Comparison of ENCODE assay signal across 25 mouse cellular contexts in the genomic region with DNA sequence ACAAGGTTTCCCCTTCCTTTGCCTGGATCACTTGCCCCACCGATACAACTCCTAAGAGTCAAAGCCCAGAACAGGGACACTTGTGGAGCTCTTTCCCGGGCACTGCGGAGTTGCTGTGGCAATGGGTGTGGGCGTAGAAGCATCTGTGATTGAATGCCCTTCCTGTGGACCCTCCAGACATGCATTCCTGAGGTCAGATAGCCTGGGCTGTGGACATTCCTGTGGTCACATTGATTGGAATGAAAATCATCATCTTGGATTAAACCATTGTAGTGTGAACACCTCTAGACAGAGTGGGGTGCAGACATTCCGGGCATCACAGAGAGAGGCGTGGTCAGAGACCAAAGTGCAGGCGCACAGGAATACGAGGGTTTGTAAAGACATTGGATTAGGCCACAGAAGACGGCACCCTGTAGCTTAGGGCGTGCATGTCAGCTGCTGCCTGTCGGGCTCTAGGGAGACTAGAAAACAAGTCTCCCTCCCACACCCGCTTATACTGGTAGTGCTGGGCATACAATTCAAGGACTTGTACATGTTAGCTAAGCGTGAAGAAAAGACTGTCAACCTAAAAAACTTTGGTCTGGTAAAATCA. TPM values are rescaled to one million over a fixed set of nuclear protein-coding genes. Genes with fewer than 3 reads are reported as not detected.
A peak's percentile ranks its signal among the peaks of the same experiment; 100 is the strongest.
DNase-seq lines count a peak whose midpoint lies in the region; ATAC-seq and TF ChIP-seq lines count a peak whose summit lies in the region.
"Had no signal": no experiment of that assay in that cellular context is flagged by ENCODE, and none has a peak within 500 bp of the region (broad histone marks: within the 10 kb centered on the region; RNA-seq: fewer than 3 reads in every experiment).

No protein-coding gene starts in this region.

- peak; percentile 54 for ATAC-seq in lung, embryonic 16.5 days (ENCODE audit: low read depth)
- no peak for ATAC-seq in midbrain, embryonic 15.5 days (replicated peaks)
- ATAC-seq in forebrain, embryonic 13.5 days: no peak
- ATAC-seq: forebrain, embryonic 15.5 days had no signal

- WGBS in lung, embryonic 16.5 days: 72% methylated on average over 13 of the region's 13 CpGs
- WGBS in lung, adult 2 months: 73% methylated on average over 13 of the region's 13 CpGs
- WGBS in midbrain, embryonic 15.5 days: 65% methylated on average over 13 of the region's 13 CpGs
- WGBS in forebrain, embryonic 13.5 days: 82% methylated on average over 13 of the region's 13 CpGs

- no peaks in the 10 kb centered on the region for H3K27me3 ChIP-seq in lung, embryonic 16.5 days (ENCODE audit: control insufficient read depth, insufficient read depth, low read depth, low read length)
- no peaks in the 10 kb centered on the region for H3K27me3 ChIP-seq in ES-Bruce4 (ENCODE audit: control insufficient read depth, insufficient read depth, low read length, poor library complexity, severe bottlenecking)
- no peaks in the 10 kb centered on the region for H3K27me3 ChIP-seq in myocyte (ENCODE audit: control insufficient read depth, insufficient read depth, insufficient read length)
- H3K27me3 ChIP-seq in midbrain, embryonic 15.5 days (replicated peaks): no peaks in the 10 kb centered on the region
- no peaks in the 10 kb centered on the region for H3K27me3 ChIP-seq in forebrain, embryonic 13.5 days
- H3K27me3 ChIP-seq: forebrain, embryonic 15.5 days; heart, embryonic 15.5 days; hindbrain, embryonic 13.5 days; limb, embryonic 15.5 days; liver, embryonic 15.5 days; megakaryocyte, embryonic 14.5 days had no signal

- peak; percentile 70; the same call in 1 of the 2 replicates for TF ChIP-seq EP300 in ES-Bruce4 (IDR thresholded peaks at IDR 0.05; ENCODE audit: insufficient read depth, low read depth, low read length)

- H3K4me3 ChIP-seq in lung, embryonic 16.5 days (ENCODE audit: low read length): no peak overlapping the region
- no peak overlapping the region for H3K4me3 ChIP-seq in lung, adult 2 months (replicated peaks; ENCODE audit: extremely low read depth, low read depth, low read length)
- H3K4me3 ChIP-seq in ES-Bruce4 (ENCODE audit: low read depth, low read length) (no peak overlapping the region), myocyte (no peak overlapping the region)
- H3K4me3 ChIP-seq in midbrain, embryonic 15.5 days: no peak overlapping the region
- no peak overlapping the region for H3K4me3 ChIP-seq in forebrain, embryonic 13.5 days
- H3K4me3 ChIP-seq: forebrain, embryonic 15.5 days; heart, adult 2 months; heart, embryonic 15.5 days; hindbrain, embryonic 13.5 days; left cerebral cortex, adult 2 months; limb, embryonic 15.5 days; liver, embryonic 15.5 days; megakaryocyte, embryonic 14.5 days had no signal

- no peak overlapping the region for H3K27ac ChIP-seq in lung, embryonic 16.5 days (ENCODE audit: low read length)
- peak overlapping the region; percentile 67 for H3K27ac ChIP-seq in ES-Bruce4 (ENCODE audit: insufficient read depth, low read length)
- no peak overlapping the region for H3K27ac ChIP-seq in midbrain, embryonic 15.5 days
- no peak overlapping the region for H3K27ac ChIP-seq in forebrain, embryonic 13.5 days
- H3K27ac ChIP-seq: forebrain, embryonic 15.5 days; heart, adult 2 months; heart, embryonic 15.5 days; hindbrain, embryonic 13.5 days; kidney, postnatal 0 days; left cerebral cortex, adult 2 months; limb, embryonic 15.5 days; liver, embryonic 15.5 days had no signal

- no peaks in the 10 kb centered on the region for H3K9me3 ChIP-seq in lung, embryonic 16.5 days (ENCODE audit: control insufficient read depth, low read length)
- H3K9me3 ChIP-seq in ES-Bruce4 (replicated peaks; ENCODE audit: control insufficient read depth, insufficient read depth, low read length, poor library complexity, severe bottlenecking): no peaks in the 10 kb centered on the region
- H3K9me3 ChIP-seq in midbrain, embryonic 15.5 days: no peaks in the 10 kb centered on the region
- H3K9me3 ChIP-seq in forebrain, embryonic 13.5 days (replicated peaks): no peaks in the 10 kb centered on the region
- H3K9me3 ChIP-seq: forebrain, embryonic 15.5 days; heart, embryonic 15.5 days; hindbrain, embryonic 13.5 days; limb, embryonic 15.5 days; liver, embryonic 15.5 days; megakaryocyte, embryonic 14.5 days had no signal

- no peak overlapping the region for H3ac ChIP-seq in myocyte (ENCODE audit: control insufficient read depth, insufficient read length)

- no peak overlapping the region for H3K9ac ChIP-seq in lung, embryonic 16.5 days (ENCODE audit: low read length)
- no peak overlapping the region for H3K9ac ChIP-seq in ES-Bruce4 (ENCODE audit: low read depth, poor library complexity, severe bottlenecking)
- H3K9ac ChIP-seq in midbrain, embryonic 15.5 days: no peak overlapping the region
- H3K9ac ChIP-seq in forebrain, embryonic 13.5 days: no peak overlapping the region
- H3K9ac ChIP-seq: forebrain, embryonic 15.5 days; heart, embryonic 15.5 days; hindbrain, embryonic 13.5 days; limb, embryonic 15.5 days; liver, embryonic 15.5 days had no signal

- H3K4me2 ChIP-seq in lung, embryonic 16.5 days (ENCODE audit: low read depth, low read length): no peak overlapping the region
- H3K4me2 ChIP-seq in myocyte (ENCODE audit: low read depth): peak overlapping the region; percentile 39
- H3K4me2 ChIP-seq in midbrain, embryonic 15.5 days: no peak overlapping the region
- H3K4me2 ChIP-seq in forebrain, embryonic 13.5 days: no peak overlapping the region
- H3K4me2 ChIP-seq: forebrain, embryonic 15.5 days; heart, embryonic 15.5 days; hindbrain, embryonic 13.5 days; limb, embryonic 15.5 days; liver, embryonic 15.5 days had no signal

- TF ChIP-seq POLR2A in lung, adult 2 months (IDR thresholded peaks at IDR 0.05; ENCODE audit: borderline replicate concordance, extremely low read depth, low read depth, low read length): no peak
- no peak for TF ChIP-seq POLR2A in ES-Bruce4 (IDR thresholded peaks at IDR 0.05; ENCODE audit: insufficient read depth, low read length)
- TF ChIP-seq POLR2A in myocyte (IDR thresholded peaks at IDR 0.05; ENCODE audit: insufficient read length, low read depth): no peak

- H3K4me1 ChIP-seq in lung, embryonic 16.5 days (replicated peaks; ENCODE audit: control insufficient read depth, insufficient read depth, low read length): no peaks in the 10 kb centered on the region
- no peaks in the 10 kb centered on the region for H3K4me1 ChIP-seq in lung, adult 2 months (ENCODE audit: control insufficient read depth, insufficient read depth, low read length)
- no peaks in the 10 kb centered on the region for H3K4me1 ChIP-seq in ES-Bruce4 (ENCODE audit: control insufficient read depth, insufficient read depth, low read length)
- no peaks in the 10 kb centered on the region for H3K4me1 ChIP-seq in midbrain, embryonic 15.5 days
- no peaks in the 10 kb centered on the region for H3K4me1 ChIP-seq in forebrain, embryonic 13.5 days
- H3K4me1 ChIP-seq: forebrain, embryonic 15.5 days; heart, embryonic 15.5 days; hindbrain, embryonic 13.5 days; limb, embryonic 15.5 days; megakaryocyte, embryonic 14.5 days had no signal

- no peaks in the 10 kb centered on the region for H3K79me2 ChIP-seq in myocyte (ENCODE audit: control insufficient read depth, insufficient read depth)

- H3K36me3 ChIP-seq in lung, embryonic 16.5 days (ENCODE audit: control insufficient read depth, insufficient read depth, low read length): no peaks in the 10 kb centered on the region
- H3K36me3 ChIP-seq in ES-Bruce4 (ENCODE audit: control insufficient read depth, insufficient read depth, low read length, poor library complexity, severe bottlenecking) (no peaks in the 10 kb centered on the region), myocyte (ENCODE audit: control insufficient read depth, insufficient read depth) (no peaks in the 10 kb centered on the region)
- no peaks in the 10 kb centered on the region for H3K36me3 ChIP-seq in midbrain, embryonic 15.5 days (replicated peaks)
- H3K36me3 ChIP-seq in forebrain, embryonic 13.5 days (ENCODE audit: poor library complexity, severe bottlenecking): peaks cover 9% of the 10 kb centered on the region
- H3K36me3 ChIP-seq: forebrain, embryonic 15.5 days; heart, embryonic 15.5 days had no signal

- DNase-seq in lung, adult 2 months: no peak
- DNase-seq in R1 (ENCODE audit: low read depth, low spot score): peak; percentile 98
- DNase-seq in frontal cortex, postnatal 10 days (ENCODE audit: low spot score in 2 of 2): no peak
- DNase-seq: adrenal gland, adult 2 months; cerebellum, adult 11 months; cerebellum, adult 9-11 months; gastrocnemius, postnatal 14 days; heart, adult 2 months; heart, postnatal 36 days; kidney, adult 2 months; left cerebral cortex, postnatal 4 days; midbrain, embryonic 14.5 days had no signal

- TF ChIP-seq CTCF in lung, adult 2 months (IDR thresholded peaks at IDR 0.05; ENCODE audit: insufficient read depth, low read length): no peak
- no peak for TF ChIP-seq CTCF in ES-Bruce4 (IDR thresholded peaks at IDR 0.05; ENCODE audit: low read depth, low read length)

RNA-seq across cellular contexts. Expression of a gene that starts 13.3 kb away (rescaled TPM):
- polyA plus RNA-seq in lung, embryonic 16.5 days (2015; fragmentation: Nextera tagmentation; extraction: Ambion mirVana): 48.9 and 53.2 TPM in 2 replicates
- 26.3 and 33.1 TPM in 2 replicates for polyA plus RNA-seq in lung, adult 2 months (2012; rRNA removed)
- polyA plus RNA-seq in ES-Bruce4 (2011; ENCODE audit: insufficient read depth, insufficient read length, low read depth, missing spikeins) (20.1 and 24.7 TPM in 2 replicates), myocyte (2012; fragmentation: generic; extraction: Trizol) (32.6 TPM)
- polyA plus RNA-seq in midbrain, embryonic 15.5 days (2015; fragmentation: Nextera tagmentation; extraction: Ambion mirVana): 51.3 and 51.7 TPM in 2 replicates
- polyA plus RNA-seq in forebrain, embryonic 13.5 days (2015; fragmentation: Nextera tagmentation; extraction: Ambion mirVana): 51.3 and 51.7 TPM in 2 replicates

RNA-seq across cellular contexts. Expression of a gene that starts 32.0 kb away (rescaled TPM):
- polyA plus RNA-seq in lung, embryonic 16.5 days (2015; fragmentation: Nextera tagmentation; extraction: Ambion mirVana): 101 and 104 TPM in 2 replicates
- 67.1 and 103 TPM in 2 replicates for polyA plus RNA-seq in lung, adult 2 months (2012; rRNA removed)
- polyA plus RNA-seq in ES-Bruce4 (2011; ENCODE audit: insufficient read depth, insufficient read length, low read depth, missing spikeins): 0.63 and 1.7 TPM in 2 replicates
- polyA plus RNA-seq in myocyte (2012; fragmentation: generic; extraction: Trizol): not detected
- 47.5 and 48.4 TPM in 2 replicates for polyA plus RNA-seq in midbrain, embryonic 15.5 days (2015; fragmentation: Nextera tagmentation; extraction: Ambion mirVana)
- 14.1 and 14.9 TPM in 2 replicates for polyA plus RNA-seq in forebrain, embryonic 13.5 days (2015; fragmentation: Nextera tagmentation; extraction: Ambion mirVana)
- polyA plus RNA-seq: kidney, adult 2 months had no signal

RNA-seq across cellular contexts. Expression of a gene that starts 32.6 kb away (rescaled TPM):
- 12.9 and 14.4 TPM in 2 replicates for polyA plus RNA-seq in lung, embryonic 16.5 days (2015; fragmentation: Nextera tagmentation; extraction: Ambion mirVana)
- 79.5 and 86.0 TPM in 2 replicates for polyA plus RNA-seq in lung, adult 2 months (2012; rRNA removed)
- polyA plus RNA-seq in ES-Bruce4 (2011; ENCODE audit: insufficient read depth, insufficient read length, low read depth, missing spikeins) (8.5 and 10.8 TPM in 2 replicates), myocyte (2012; fragmentation: generic; extraction: Trizol) (67.5 TPM)
- 53.0 and 53.9 TPM in 2 replicates for polyA plus RNA-seq in midbrain, embryonic 15.5 days (2015; fragmentation: Nextera tagmentation; extraction: Ambion mirVana)
- polyA plus RNA-seq in forebrain, embryonic 13.5 days (2015; fragmentation: Nextera tagmentation; extraction: Ambion mirVana): 29.1 and 32.3 TPM in 2 replicates

RNA-seq across cellular contexts. Expression of a gene that starts 45.6 kb away (rescaled TPM):
- 40.8 and 41.9 TPM in 2 replicates for polyA plus RNA-seq in lung, embryonic 16.5 days (2015; fragmentation: Nextera tagmentation; extraction: Ambion mirVana)
- 104 and 106 TPM in 2 replicates for polyA plus RNA-seq in lung, adult 2 months (2012; rRNA removed)
- polyA plus RNA-seq in ES-Bruce4 (2011; ENCODE audit: insufficient read depth, insufficient read length, low read depth, missing spikeins) (57.6 and 59.1 TPM in 2 replicates), myocyte (2012; fragmentation: generic; extraction: Trizol) (116 TPM)
- 26.9 and 31.8 TPM in 2 replicates for polyA plus RNA-seq in midbrain, embryonic 15.5 days (2015; fragmentation: Nextera tagmentation; extraction: Ambion mirVana)
- 21.2 and 21.5 TPM in 2 replicates for polyA plus RNA-seq in forebrain, embryonic 13.5 days (2015; fragmentation: Nextera tagmentation; extraction: Ambion mirVana)
